Mouse (Mus musculus): ENCODE data around the gene Csnk1e.

The Csnk1e gene

GRCm38 (mm10) chr15:79392527-79392926, 62.8 kb downstream of the Csnk1e start:
- DNase-seq (ENCODE audit: low spot score), result no peak

GRCm38 (mm10) chr15:79391447-79392093, 63.8 kb downstream of the Csnk1e start:
- peak; percentile 40 for DNase-seq (ENCODE audit: low spot score)

GRCm38 (mm10) chr15:79390434-79390833, 64.9 kb downstream of the Csnk1e start:
- peak; percentile 37 for DNase-seq (ENCODE audit: low spot score)

- peak; percentile 68 for DNase-seq (ENCODE audit: low spot score)
Observed at GRCm38 (mm10) chr15:79388171-79388570, 67.2 kb downstream of the Csnk1e start.

GRCm38 (mm10) chr15:79387611-79388010, 67.8 kb downstream of the Csnk1e start:
- DNase-seq (ENCODE audit: low spot score), result peak; percentile 19

- DNase-seq (ENCODE audit: low spot score), result no peak
Observed at GRCm38 (mm10) chr15:79387081-79387480, 68.3 kb downstream of the Csnk1e start.

- no peak for DNase-seq (ENCODE audit: low spot score)
Observed at GRCm38 (mm10) chr15:79381644-79382043, 73.7 kb downstream of the Csnk1e start.

- DNase-seq (ENCODE audit: low spot score), result peak; percentile 58
Observed at GRCm38 (mm10) chr15:79380468-79381444, 74.6 kb downstream of the Csnk1e start.

- DNase-seq (ENCODE audit: low spot score), result no peak
Observed at GRCm38 (mm10) chr15:79379658-79380057, 75.7 kb downstream of the Csnk1e start.

GRCm38 (mm10) chr15:79378608-79379007, 76.8 kb downstream of the Csnk1e start:
- DNase-seq (ENCODE audit: low spot score), result no peak

GRCm38 (mm10) chr15:79377681-79378080, 77.7 kb downstream of the Csnk1e start:
- DNase-seq (ENCODE audit: low spot score), result no peak

- no peak for DNase-seq (ENCODE audit: low spot score)
Observed at GRCm38 (mm10) chr15:79374760-79375159, 80.6 kb downstream of the Csnk1e start.

GRCm38 (mm10) chr15:79370281-79370843, 85.0 kb downstream of the Csnk1e start:
- DNase-seq (ENCODE audit: low spot score), result no peak

GRCm38 (mm10) chr15:79369452-79370280, 85.7 kb downstream of the Csnk1e start:
- peak; percentile 64 for DNase-seq (ENCODE audit: low spot score)

- DNase-seq (ENCODE audit: low spot score), result peak; percentile 44
Observed at GRCm38 (mm10) chr15:79368861-79369440, 86.4 kb downstream of the Csnk1e start.

- peak; percentile 75 for DNase-seq (ENCODE audit: low spot score)
Observed at GRCm38 (mm10) chr15:79368313-79368811, 87.0 kb downstream of the Csnk1e start.
